Mouse (Mus musculus): ENCODE measurements around the gene Rftn1. TPM values are rescaled to one million over a fixed set of nuclear protein-coding genes. Genes with fewer than 3 reads are reported as not detected.

Rftn1 gene
- polyA plus RNA-seq, 1 experiment, result 8.9 TPM

GRCm38 (mm10) chr17:50142151-50142550 is 48.3 kb downstream of the Rftn1 start:
- no peak overlapping the region for H3K27ac ChIP-seq (ENCODE audit: insufficient read depth, low read length)
- no peak overlapping the region for H3K4me3 ChIP-seq (ENCODE audit: insufficient read depth, low read length)
- H3K4me1 ChIP-seq (ENCODE audit: control insufficient read depth, insufficient read depth, low read length), result no peaks in the 10 kb centered on the region
- TF ChIP-seq CTCF (IDR thresholded peaks at IDR 0.05; ENCODE audit: extremely low read depth, insufficient read depth, low read length) (no peak), POLR2A (IDR thresholded peaks at IDR 0.05; ENCODE audit: extremely low read depth, insufficient read depth, low read length) (no peak)

- Histone ChIP-seq H3K4me1 (ENCODE audit: control insufficient read depth, insufficient read depth, low read length) (no peaks in the 10 kb centered on the region), H3K27ac (ENCODE audit: insufficient read depth, low read length) (no peak overlapping the region), H3K4me3 (ENCODE audit: insufficient read depth, low read length) (no peak overlapping the region)
- TF ChIP-seq POLR2A (IDR thresholded peaks at IDR 0.05; ENCODE audit: extremely low read depth, insufficient read depth, low read length) (no peak), CTCF (IDR thresholded peaks at IDR 0.05; ENCODE audit: extremely low read depth, insufficient read depth, low read length) (no peak)
Observed at GRCm38 (mm10) chr17:50136060-50136459, 54.4 kb downstream of the Rftn1 start.

GRCm38 (mm10) chr17:50135466-50135865 is 55.0 kb downstream of the Rftn1 start:
- no peak overlapping the region for H3K4me3 ChIP-seq (ENCODE audit: insufficient read depth, low read length)
- no peaks in the 10 kb centered on the region for H3K4me1 ChIP-seq (ENCODE audit: control insufficient read depth, insufficient read depth, low read length)
- H3K27ac ChIP-seq (ENCODE audit: insufficient read depth, low read length), result no peak overlapping the region
- TF ChIP-seq POLR2A (IDR thresholded peaks at IDR 0.05; ENCODE audit: extremely low read depth, insufficient read depth, low read length), result no peak
- no peak for TF ChIP-seq CTCF (IDR thresholded peaks at IDR 0.05; ENCODE audit: extremely low read depth, insufficient read depth, low read length)

- H3K4me3 ChIP-seq (ENCODE audit: insufficient read depth, low read length), result no peak overlapping the region
- no peak for TF ChIP-seq POLR2A (IDR thresholded peaks at IDR 0.05; ENCODE audit: extremely low read depth, insufficient read depth, low read length)
- TF ChIP-seq CTCF (IDR thresholded peaks at IDR 0.05; ENCODE audit: extremely low read depth, insufficient read depth, low read length), result no peak
- H3K27ac ChIP-seq (ENCODE audit: insufficient read depth, low read length), result no peak overlapping the region
- H3K4me1 ChIP-seq (ENCODE audit: control insufficient read depth, insufficient read depth, low read length), result no peaks in the 10 kb centered on the region
Observed at GRCm38 (mm10) chr17:50131698-50132097, 58.8 kb downstream of the Rftn1 start.

- TF ChIP-seq CTCF (IDR thresholded peaks at IDR 0.05; ENCODE audit: extremely low read depth, insufficient read depth, low read length) (no peak), POLR2A (IDR thresholded peaks at IDR 0.05; ENCODE audit: extremely low read depth, insufficient read depth, low read length) (no peak)
- no peak overlapping the region for H3K4me3 ChIP-seq (ENCODE audit: insufficient read depth, low read length)
- H3K4me1 ChIP-seq (ENCODE audit: control insufficient read depth, insufficient read depth, low read length), result no peaks in the 10 kb centered on the region
- H3K27ac ChIP-seq (ENCODE audit: insufficient read depth, low read length), result no peak overlapping the region
Observed at GRCm38 (mm10) chr17:50130421-50130820, 60.1 kb downstream of the Rftn1 start.

- no peak overlapping the region for H3K4me3 ChIP-seq (ENCODE audit: insufficient read depth, low read length)
- TF ChIP-seq CTCF (IDR thresholded peaks at IDR 0.05; ENCODE audit: extremely low read depth, insufficient read depth, low read length) (no peak), POLR2A (IDR thresholded peaks at IDR 0.05; ENCODE audit: extremely low read depth, insufficient read depth, low read length) (no peak)
- H3K27ac ChIP-seq (ENCODE audit: insufficient read depth, low read length), result no peak overlapping the region
- no peaks in the 10 kb centered on the region for H3K4me1 ChIP-seq (ENCODE audit: control insufficient read depth, insufficient read depth, low read length)
Observed at GRCm38 (mm10) chr17:50128392-50128791, 62.1 kb downstream of the Rftn1 start.

GRCm38 (mm10) chr17:50127045-50127813 is 63.2 kb downstream of the Rftn1 start:
- Histone ChIP-seq H3K4me3 (ENCODE audit: insufficient read depth, low read length) (no peak overlapping the region), H3K4me1 (ENCODE audit: control insufficient read depth, insufficient read depth, low read length) (no peaks in the 10 kb centered on the region), H3K27ac (ENCODE audit: insufficient read depth, low read length) (no peak overlapping the region)
- no peak for TF ChIP-seq CTCF (IDR thresholded peaks at IDR 0.05; ENCODE audit: extremely low read depth, insufficient read depth, low read length)
- TF ChIP-seq POLR2A (IDR thresholded peaks at IDR 0.05; ENCODE audit: extremely low read depth, insufficient read depth, low read length), result no peak

GRCm38 (mm10) chr17:50126545-50126944 is 63.9 kb downstream of the Rftn1 start:
- H3K4me3 ChIP-seq (ENCODE audit: insufficient read depth, low read length), result no peak overlapping the region

GRCm38 (mm10) chr17:50125900-50126299 is 64.6 kb downstream of the Rftn1 start:
- H3K4me1 ChIP-seq (ENCODE audit: control insufficient read depth, insufficient read depth, low read length), result no peaks in the 10 kb centered on the region
- no peak overlapping the region for H3K27ac ChIP-seq (ENCODE audit: insufficient read depth, low read length)
- H3K4me3 ChIP-seq (ENCODE audit: insufficient read depth, low read length), result no peak overlapping the region
- TF ChIP-seq CTCF (IDR thresholded peaks at IDR 0.05; ENCODE audit: extremely low read depth, insufficient read depth, low read length), result no peak

More at GRCm38 (mm10) chr17:50126545-50126944, 63.9 kb downstream of the Rftn1 start:
- no peaks in the 10 kb centered on the region for H3K4me1 ChIP-seq (ENCODE audit: control insufficient read depth, insufficient read depth, low read length)
- TF ChIP-seq POLR2A (IDR thresholded peaks at IDR 0.05; ENCODE audit: extremely low read depth, insufficient read depth, low read length) (no peak), CTCF (IDR thresholded peaks at IDR 0.05; ENCODE audit: extremely low read depth, insufficient read depth, low read length) (no peak)
- H3K27ac ChIP-seq (ENCODE audit: insufficient read depth, low read length), result no peak overlapping the region

- H3K4me3 ChIP-seq (ENCODE audit: insufficient read depth, low read length), result no peak overlapping the region
- no peaks in the 10 kb centered on the region for H3K4me1 ChIP-seq (ENCODE audit: control insufficient read depth, insufficient read depth, low read length)
- no peak overlapping the region for H3K27ac ChIP-seq (ENCODE audit: insufficient read depth, low read length)
- no peak for TF ChIP-seq POLR2A (IDR thresholded peaks at IDR 0.05; ENCODE audit: extremely low read depth, insufficient read depth, low read length)
- no peak for TF ChIP-seq CTCF (IDR thresholded peaks at IDR 0.05; ENCODE audit: extremely low read depth, insufficient read depth, low read length)
Observed at GRCm38 (mm10) chr17:50125245-50125798, 65.2 kb downstream of the Rftn1 start.
